Mouse (Mus musculus): Measurements from ENCODE around the gene Vmn1r179. TPM values are rescaled to one million over a fixed set of nuclear protein-coding genes. Genes with fewer than 3 reads are reported as not detected.
"Not testable (repeated sequence)": the region's sequence is repeated elsewhere in the genome, so short reads cannot be mapped to it uniquely, and the experiment has no call there.

The Vmn1r179 gene
- not detected for total RNA-seq (2018; cell fraction: chromatin; rRNA removed)
- total RNA-seq (2018; cell fraction: cytosol; rRNA removed): not detected
- total RNA-seq (2018; cell fraction: nucleus; rRNA removed): not detected
- not detected in 3 replicates for polyA plus RNA-seq (2018)

GRCm38 (mm10) chr7:23926678-23927077 lies at the start of gene Vmn1r179:
Gene Vmn1r179 (plus strand): TSS chr7:23926978.
- H3K27ac ChIP-seq: no peak within 1 kb of the TSS
- 38% methylated on average over 2 of the region's 2 CpGs for WGBS (ENCODE audit: missing documents)
- no peak within 1 kb of the TSS for H3K4me3 ChIP-seq (ENCODE audit: inconsistent target)
- no peaks in the 10 kb centered on the region for H3K79me2 ChIP-seq (ENCODE audit: inconsistent target)
- H3K36me3 ChIP-seq (ENCODE audit: inconsistent target): no peaks in the 10 kb centered on the region

DNA sequence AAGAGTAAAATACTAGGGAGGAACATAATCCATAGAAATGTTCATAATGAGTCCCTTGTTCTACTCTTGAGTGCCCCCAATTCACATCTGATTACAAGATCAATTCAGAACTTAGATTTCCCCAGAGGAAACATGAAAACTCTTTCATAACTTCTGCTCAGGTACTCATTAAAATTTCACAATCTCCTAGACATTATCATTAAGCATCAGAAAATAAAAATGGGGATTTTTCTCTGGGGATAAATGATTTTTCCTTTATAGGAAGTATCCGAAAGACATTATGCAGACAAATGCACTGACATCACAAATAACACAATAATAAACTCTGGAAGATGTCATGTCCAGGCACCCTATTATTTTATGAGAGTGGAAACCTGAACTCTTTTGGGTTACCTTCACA lies 35.1 kb upstream of the Vmn1r179 start, which contains the start of gene Vmn1r178:
TSS of gene Vmn1r178 (plus strand) at position 301 of the 400 bp plus-strand sequence.
- no peaks in the 10 kb centered on the region for H3K36me3 ChIP-seq (ENCODE audit: inconsistent target)
- H3K79me2 ChIP-seq (ENCODE audit: inconsistent target): no peaks in the 10 kb centered on the region
- 79% methylated on average over 1 of the region's 1 CpGs for WGBS (ENCODE audit: missing documents)
- H3K4me3 ChIP-seq (ENCODE audit: inconsistent target): no peak within 1 kb of the TSS
- no peak within 1 kb of the TSS for H3K27ac ChIP-seq

DNA sequence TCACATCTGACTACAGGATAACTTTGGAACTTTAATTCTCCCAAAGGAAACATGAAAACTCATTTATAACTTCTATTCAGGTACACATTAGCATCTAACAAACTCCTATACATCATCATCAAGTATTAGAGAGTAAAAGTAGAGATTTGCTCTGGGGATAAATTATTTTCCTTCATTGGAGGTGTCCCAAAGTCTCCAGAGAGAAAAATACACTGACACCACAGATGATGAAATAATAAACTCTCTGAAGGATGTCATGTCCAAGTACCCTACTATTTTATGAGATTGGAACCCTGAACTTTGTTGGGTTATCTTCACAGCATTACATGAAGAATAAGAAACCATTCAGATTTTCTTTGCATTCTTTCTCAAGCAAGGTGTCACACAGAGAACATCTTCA lies 23.6 kb downstream of the Vmn1r179 start, which contains the start of gene Vmn1r180:
TSS of gene Vmn1r180 (plus strand) at position 301 of the 400 bp plus-strand sequence.
- no peak within 1 kb of the TSS for H3K4me3 ChIP-seq (ENCODE audit: inconsistent target)
- no peaks in the 10 kb centered on the region for H3K79me2 ChIP-seq (ENCODE audit: inconsistent target)
- no peaks in the 10 kb centered on the region for H3K36me3 ChIP-seq (ENCODE audit: inconsistent target)
- H3K27ac ChIP-seq: no peak within 1 kb of the TSS

DNA sequence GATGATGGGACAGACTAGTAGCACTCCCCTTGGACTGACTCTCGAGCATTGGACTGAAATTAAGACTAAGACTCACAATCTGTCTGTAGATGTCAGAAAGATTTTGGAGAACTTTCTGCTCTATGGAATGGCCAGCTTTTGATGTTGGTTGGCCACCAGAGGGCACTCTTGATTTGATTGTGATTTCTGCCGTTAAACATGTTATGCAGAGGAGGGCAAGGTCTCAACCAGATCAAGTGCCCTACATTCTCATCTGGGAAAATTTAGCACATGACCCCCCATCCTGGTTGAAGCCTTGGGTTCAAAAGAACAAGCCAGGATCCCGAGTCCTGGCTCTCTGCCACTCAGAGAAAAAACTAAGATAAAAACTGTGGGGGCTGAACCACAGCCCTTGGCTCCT lies 41.3 kb downstream of the Vmn1r179 start:
- not testable (repeated sequence) for H3K79me2 ChIP-seq (ENCODE audit: inconsistent target); H3K27ac ChIP-seq; H3K36me3 ChIP-seq (ENCODE audit: inconsistent target); H3K4me3 ChIP-seq (ENCODE audit: inconsistent target)
- 28% methylated on average over 3 of the region's 3 CpGs for WGBS (ENCODE audit: missing documents)

DNA sequence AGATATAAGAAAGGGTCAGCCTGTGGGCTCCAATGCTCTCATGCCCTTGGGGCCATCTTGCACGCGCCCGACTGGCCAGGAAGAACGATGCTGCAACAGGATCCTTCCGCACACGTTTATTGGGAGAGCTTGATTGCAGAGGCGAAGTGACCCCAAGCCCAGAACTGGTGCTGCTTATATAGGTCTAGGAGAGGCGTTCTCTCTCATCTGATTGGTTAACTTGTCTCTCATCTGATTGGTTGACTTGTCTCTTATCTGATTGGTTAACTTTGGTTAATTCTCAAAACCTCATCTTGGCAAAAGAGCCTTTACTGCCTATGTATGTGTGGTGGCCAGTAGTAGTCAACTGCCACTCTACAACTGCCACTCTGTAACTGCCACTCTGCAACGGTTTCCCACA lies 47.5 kb downstream of the Vmn1r179 start, which contains the start of gene Vmn1r181:
TSS of gene Vmn1r181 (plus strand) at position 301 of the 400 bp plus-strand sequence.
- 73% methylated on average over 2 of the region's 9 CpGs for WGBS (ENCODE audit: missing documents)

More for the DNA sequence above, 47.5 kb downstream of the Vmn1r179 start, which contains the start of gene Vmn1r181:
- not testable (repeated sequence) for H3K27ac ChIP-seq; H3K79me2 ChIP-seq (ENCODE audit: inconsistent target); H3K36me3 ChIP-seq (ENCODE audit: inconsistent target); H3K4me3 ChIP-seq (ENCODE audit: inconsistent target)

Other genes starting within 250 kb of the Vmn1r179 start
- not detected in 3 replicates for gene Vmn1r173, start 226.3 kb upstream of the Vmn1r179 start, polyA plus RNA-seq (2018)
- not detected in 3 replicates for gene Vmn1r174, start 174.7 kb upstream of the Vmn1r179 start, polyA plus RNA-seq (2018)
- not detected in 3 replicates for gene Vmn1r175, start 116.3 kb upstream of the Vmn1r179 start, polyA plus RNA-seq (2018)
- not detected in 3 replicates for gene Vmn1r176, start 89.6 kb upstream of the Vmn1r179 start, polyA plus RNA-seq (2018)
- not detected in 3 replicates for gene Vmn1r177, start 60.5 kb upstream of the Vmn1r179 start, polyA plus RNA-seq (2018)
- not detected in 3 replicates for gene Vmn1r178, start 35.0 kb upstream of the Vmn1r179 start, polyA plus RNA-seq (2018)
- gene Vmn1r180, start 23.7 kb downstream of the Vmn1r179 start, polyA plus RNA-seq (2018): not detected in 3 replicates
- gene Vmn1r181, start 47.6 kb downstream of the Vmn1r179 start, polyA plus RNA-seq (2018): not detected in 3 replicates
- gene V1rd19, start 74.7 kb downstream of the Vmn1r179 start, polyA plus RNA-seq (2018): not detected in 3 replicates
- gene Vmn1r183, start 126.3 kb downstream of the Vmn1r179 start, polyA plus RNA-seq (2018): not detected in 3 replicates
- gene Zfp180, start 154.9 kb downstream of the Vmn1r179 start, polyA plus RNA-seq (2018): 6.8 to 10.4 TPM (median 9.0 TPM) in 3 replicates
- 0.21 to 0.39 TPM (median 0.21 TPM) in 3 replicates for gene Zfp112, start 185.3 kb downstream of the Vmn1r179 start, polyA plus RNA-seq (2018)
- 1.7 to 4.9 TPM (median 2.7 TPM) in 3 replicates for gene Zfp235, start 207.2 kb downstream of the Vmn1r179 start, polyA plus RNA-seq (2018)
- 0.06 to 0.09 TPM in 2 of 3 replicates, not detected in the other for gene Zfp114, start 248.1 kb downstream of the Vmn1r179 start, polyA plus RNA-seq (2018)

Data from macrophage (primary cell).